Mouse (Mus musculus) E14TG2a.4 (cell line): ENCODE measurements at regions not wholly inside any gene's neighbourhood (a gene's known extent, or its start where the extent isn't known, plus 50 kb on each side); places are given as distances from the start of the nearest gene placed in this dataset.

Experiments
- CTCF ChIP-seq: conservative IDR thresholded peaks from 2 replicates; pipeline ENCODE4 v1.5.1; 2014; ENCODE audit warnings: low read length
- NANOG ChIP-seq: IDR thresholded peaks from 2 replicates; pipeline ENCODE4 v1.6.1; 2014; ENCODE audit warnings: borderline replicate concordance, low read length, mixed read lengths

GRCm38 (mm10) chr10:68347806-68348205 is 69.3 kb upstream of the Arid5b start:
- TF ChIP-seq CTCF: no peak
- TF ChIP-seq NANOG: no peak
